Mouse (Mus musculus): ENCODE results near the gene Znrf3.

Gene Znrf3

DNA sequence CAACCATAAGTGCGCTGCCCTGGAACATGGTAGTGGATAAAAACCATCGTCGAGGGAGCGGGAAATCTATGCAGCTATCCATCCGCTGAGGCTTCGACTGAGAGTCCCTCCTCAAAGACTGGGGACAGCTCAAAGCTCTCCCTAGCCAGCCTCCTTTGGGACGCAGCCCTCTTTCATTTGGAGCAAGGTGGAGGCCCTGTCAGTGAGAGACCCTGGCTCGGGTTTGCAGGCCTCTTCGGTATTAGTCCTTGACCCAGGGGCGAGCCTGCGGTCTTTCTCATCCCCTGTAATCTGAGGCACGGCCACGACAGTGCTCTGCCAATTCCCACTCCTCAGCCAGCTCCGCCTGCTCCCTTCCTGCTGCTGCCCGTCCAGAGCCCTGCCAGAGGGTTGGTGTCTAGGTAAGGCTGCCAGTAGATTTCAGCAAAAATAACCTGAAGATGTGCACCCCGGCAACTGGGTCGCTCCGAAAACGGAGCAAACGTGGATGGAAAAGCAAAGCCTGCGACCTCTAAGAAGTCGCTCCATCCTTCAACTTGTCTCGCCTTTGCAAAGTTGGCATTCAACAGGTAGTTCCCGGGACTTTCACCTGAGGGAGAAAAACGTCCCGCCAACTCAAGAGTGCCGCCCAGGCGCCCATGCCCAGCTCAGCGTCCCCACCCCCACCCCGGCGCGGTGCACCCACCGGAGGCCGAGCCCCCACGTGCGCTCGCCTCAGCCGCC, 975 bp downstream of the Znrf3 start:
- in situ Hi-C loops (cut with MboI; ENCODE audit: low sequenced_read_pairs) = no loop called here

- in situ Hi-C loops (cut with MboI; ENCODE audit: low sequenced_read_pairs) = no loop called here
These were observed 2.0 kb downstream of the Znrf3 start for GRCm38 (mm10) chr11:5442590-5443021.

- in situ Hi-C loops (cut with MboI; ENCODE audit: low sequenced_read_pairs) = no loop called here
These were observed 7.0 kb downstream of the Znrf3 start for GRCm38 (mm10) chr11:5437646-5438045.

GRCm38 (mm10) chr11:5436988-5437387, 7.7 kb downstream of the Znrf3 start:
- in situ Hi-C loops (cut with MboI; ENCODE audit: low sequenced_read_pairs) = no loop called here

- in situ Hi-C loops (cut with MboI; ENCODE audit: low sequenced_read_pairs) = no loop called here
These were observed 9.2 kb downstream of the Znrf3 start for GRCm38 (mm10) chr11:5435493-5435892.

GRCm38 (mm10) chr11:5432330-5432729, 12.3 kb downstream of the Znrf3 start:
- in situ Hi-C loops (cut with MboI; ENCODE audit: low sequenced_read_pairs) = no loop called here

DNA sequence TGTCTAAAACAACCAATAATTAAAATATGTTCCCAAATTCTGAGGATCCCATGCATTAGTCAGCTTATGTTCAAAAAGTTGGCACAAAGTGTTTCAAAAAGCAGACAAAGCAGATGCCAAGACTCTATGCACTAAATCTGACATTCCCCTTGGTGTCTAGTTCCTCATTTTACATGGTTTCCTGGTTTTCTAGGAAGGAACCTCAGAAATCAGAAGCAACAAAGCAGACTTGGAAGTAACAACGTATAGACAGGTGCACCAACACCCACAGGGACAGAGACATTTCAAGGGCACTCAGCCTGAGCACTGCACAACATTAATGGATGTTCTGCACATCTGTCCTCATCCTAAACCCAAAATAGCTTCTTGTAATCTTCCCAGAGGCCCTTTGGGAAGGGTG, 13.8 kb downstream of the Znrf3 start:
- in situ Hi-C loops (cut with MboI; ENCODE audit: low sequenced_read_pairs) = no loop called here

- in situ Hi-C loops (cut with MboI; ENCODE audit: low sequenced_read_pairs) = no loop called here
These were observed 15.1 kb downstream of the Znrf3 start for GRCm38 (mm10) chr11:5429396-5430190.

DNA sequence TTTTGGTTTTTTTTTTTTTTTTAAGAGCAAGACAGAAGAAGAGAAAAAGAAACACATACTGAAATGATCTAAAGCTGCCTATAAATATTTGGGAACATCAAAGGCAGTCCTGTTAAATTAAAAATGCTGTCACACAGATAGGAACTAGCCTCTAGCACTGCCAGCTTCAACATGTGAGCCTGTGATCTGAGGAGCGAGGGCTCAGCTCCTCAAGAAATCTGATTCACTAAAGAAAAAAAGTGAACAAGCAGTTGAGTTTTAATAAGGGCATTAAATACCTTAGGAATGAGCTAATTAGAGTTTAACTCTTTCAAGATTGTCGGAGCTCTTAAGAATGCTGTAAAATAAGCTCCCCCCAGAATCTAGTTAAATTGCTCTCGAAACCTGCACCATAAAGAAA, 17.4 kb downstream of the Znrf3 start:
- in situ Hi-C loops (cut with MboI; ENCODE audit: low sequenced_read_pairs) = no loop called here

GRCm38 (mm10) chr11:5426317-5426716, 18.3 kb downstream of the Znrf3 start:
- in situ Hi-C loops (cut with MboI; ENCODE audit: low sequenced_read_pairs) = no loop called here

DNA sequence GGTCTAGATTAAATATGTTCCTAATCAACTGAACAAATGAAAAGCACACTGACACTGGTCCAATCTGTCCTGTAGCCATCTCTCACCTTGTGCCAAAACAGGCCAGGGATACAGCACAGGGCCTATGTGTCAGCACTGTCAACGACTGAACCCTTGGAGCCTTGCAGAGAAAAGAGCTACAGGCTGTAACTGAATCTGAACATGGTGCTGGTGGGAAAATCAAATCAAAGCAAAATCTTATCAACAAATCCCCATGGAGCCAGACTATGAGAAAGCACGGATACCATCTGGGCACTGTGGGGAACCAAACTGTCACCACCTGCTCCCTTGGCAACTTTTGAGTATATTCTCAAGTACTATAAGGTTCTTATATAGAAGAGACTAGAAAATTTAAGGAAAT, 19.5 kb downstream of the Znrf3 start:
- in situ Hi-C loops (cut with MboI; ENCODE audit: low sequenced_read_pairs) = no loop called here

DNA sequence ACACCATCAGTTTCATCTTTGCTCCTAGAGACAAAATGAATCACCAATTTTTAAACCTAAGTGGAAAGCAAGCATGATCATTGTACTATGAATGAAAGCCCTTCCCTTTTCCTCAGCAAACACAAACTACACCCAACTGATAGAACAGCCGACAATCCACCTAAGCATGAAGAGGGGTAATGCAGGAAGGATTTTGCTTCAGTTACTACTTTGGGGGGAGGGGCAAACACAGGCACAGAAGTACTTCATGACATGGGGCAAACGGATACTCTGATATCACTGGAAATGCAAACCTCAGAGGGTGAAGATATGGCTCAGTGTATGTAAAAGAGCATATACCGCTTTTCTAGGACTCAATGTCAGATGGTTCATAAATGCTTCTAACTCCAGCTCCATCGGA, 20.5 kb downstream of the Znrf3 start:
- in situ Hi-C loops (cut with MboI; ENCODE audit: low sequenced_read_pairs) = no loop called here

- in situ Hi-C loops (cut with MboI; ENCODE audit: low sequenced_read_pairs) = no loop called here
These were observed 21.6 kb downstream of the Znrf3 start for GRCm38 (mm10) chr11:5423000-5423399.

DNA sequence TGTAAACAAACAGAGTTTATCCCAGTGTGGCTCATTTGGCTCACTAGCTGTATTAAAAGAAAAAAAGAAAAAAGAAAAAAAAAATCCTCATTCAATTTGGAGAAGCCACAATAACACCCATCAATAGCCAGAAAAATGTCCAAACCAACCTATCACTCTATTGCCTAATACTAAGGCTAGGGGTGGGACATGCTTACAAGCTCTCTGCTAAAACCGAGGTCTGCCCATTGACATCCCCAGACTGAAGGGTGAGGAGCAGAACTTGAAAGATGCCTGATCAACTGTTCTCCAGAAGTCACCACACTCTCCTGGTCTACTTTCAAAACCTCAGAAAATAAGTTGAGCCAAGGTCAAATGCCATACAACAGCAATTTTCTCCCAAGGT, 22.4 kb downstream of the Znrf3 start:
- in situ Hi-C loops (cut with MboI; ENCODE audit: low sequenced_read_pairs) = no loop called here

GRCm38 (mm10) chr11:5421506-5422251, 23.0 kb downstream of the Znrf3 start:
- in situ Hi-C loops (cut with MboI; ENCODE audit: low sequenced_read_pairs) = no loop called here

- in situ Hi-C loops (cut with MboI; ENCODE audit: low sequenced_read_pairs) = no loop called here
These were observed 28.9 kb downstream of the Znrf3 start for GRCm38 (mm10) chr11:5415617-5416338.

- in situ Hi-C loops (cut with MboI; ENCODE audit: low sequenced_read_pairs) = no loop called here
These were observed 29.6 kb downstream of the Znrf3 start for GRCm38 (mm10) chr11:5414856-5415616.

DNA sequence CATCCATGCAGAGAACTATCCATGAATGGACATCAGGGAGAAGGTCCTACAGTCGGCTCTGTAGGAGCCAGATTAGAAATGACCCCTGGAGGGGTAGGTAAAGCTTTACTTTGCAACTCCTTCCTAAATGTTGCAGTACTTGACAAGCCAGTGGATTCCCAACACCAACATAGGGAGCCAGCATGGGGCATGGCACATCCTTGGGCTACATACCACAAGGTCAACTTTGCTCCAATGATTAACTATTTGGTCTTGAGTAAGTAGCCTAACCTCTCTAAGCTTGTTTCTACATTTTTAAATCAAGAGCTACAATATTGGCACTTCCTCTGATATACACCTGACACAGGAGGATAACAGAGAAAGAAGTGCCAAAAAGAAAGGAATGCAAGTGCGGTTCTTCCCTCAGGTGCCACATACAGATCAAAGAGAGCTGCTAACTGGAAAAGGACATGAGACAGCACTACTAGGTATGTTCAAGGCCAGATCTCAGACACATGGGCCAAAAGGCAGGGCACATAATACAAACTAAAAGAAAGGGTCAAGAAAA, 31.9 kb downstream of the Znrf3 start:
- in situ Hi-C loops (cut with MboI; ENCODE audit: low sequenced_read_pairs) = no loop called here

DNA sequence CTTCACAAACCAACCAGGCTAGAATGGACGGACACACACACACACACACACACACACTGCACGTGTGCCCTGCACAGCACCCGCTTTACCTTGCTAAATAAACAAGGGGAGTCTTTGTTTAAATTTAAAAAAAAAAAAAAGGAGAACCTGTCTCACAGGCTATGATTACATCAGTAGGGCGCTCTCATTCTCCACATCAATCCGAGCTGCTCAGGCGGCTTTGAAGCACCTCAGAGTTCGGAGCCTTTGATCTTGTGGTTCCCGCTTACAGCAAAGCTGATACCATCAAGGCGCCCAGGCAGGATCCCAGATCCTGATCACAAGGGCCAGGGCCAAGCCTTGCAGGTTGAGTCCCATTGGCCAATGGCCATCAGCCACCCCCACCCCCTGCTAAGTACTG, 33.1 kb downstream of the Znrf3 start:
- in situ Hi-C loops (cut with MboI; ENCODE audit: low sequenced_read_pairs) = no loop called here

- in situ Hi-C loops (cut with MboI; ENCODE audit: low sequenced_read_pairs) = no loop called here
These were observed 40.5 kb downstream of the Znrf3 start for GRCm38 (mm10) chr11:5404180-5404579.

Data from CH12F3 (cell line).